Mouse (Mus musculus): Measurements from ENCODE around the gene Trp53i13.

Trp53i13 gene

DNA sequence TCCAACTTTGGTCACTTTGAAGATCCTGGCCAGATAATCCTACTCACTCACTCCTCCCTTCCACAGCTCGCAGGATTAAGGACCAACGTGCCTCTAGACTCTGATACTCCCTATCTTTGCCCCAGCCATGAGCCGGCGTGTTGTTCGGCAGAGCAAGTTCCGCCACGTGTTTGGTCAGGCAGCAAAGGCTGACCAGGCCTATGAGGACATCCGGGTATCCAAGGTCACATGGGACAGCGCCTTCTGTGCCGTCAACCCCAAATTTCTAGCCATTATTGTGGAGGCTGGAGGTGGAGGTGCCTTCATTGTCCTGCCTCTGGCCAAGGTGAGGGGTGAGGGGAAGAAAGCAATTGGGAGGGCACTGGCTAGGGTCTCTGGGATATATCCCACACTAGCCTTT lies 52.0 kb downstream of the Trp53i13 start:
- intact Hi-C loops (cut with DNase I): no loop called here

DNA sequence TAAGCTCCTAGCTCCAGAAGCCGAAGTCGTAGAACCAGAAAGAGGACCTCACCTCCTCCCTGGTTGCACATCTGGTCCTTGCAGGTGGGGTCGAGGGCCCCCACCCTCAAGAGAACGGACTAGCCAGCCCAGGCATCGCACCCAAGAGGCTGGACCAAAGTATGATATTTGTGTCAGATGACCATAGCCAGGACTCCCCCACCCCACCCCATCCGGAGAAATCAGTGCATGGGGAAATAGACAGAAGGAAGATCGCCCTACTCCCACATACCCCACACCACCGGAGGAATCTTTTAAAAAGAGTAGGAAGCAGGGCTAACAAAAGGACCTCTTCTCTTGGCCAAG lies 52.7 kb downstream of the Trp53i13 start:
- intact Hi-C loops (cut with DNase I): no loop called here

DNA sequence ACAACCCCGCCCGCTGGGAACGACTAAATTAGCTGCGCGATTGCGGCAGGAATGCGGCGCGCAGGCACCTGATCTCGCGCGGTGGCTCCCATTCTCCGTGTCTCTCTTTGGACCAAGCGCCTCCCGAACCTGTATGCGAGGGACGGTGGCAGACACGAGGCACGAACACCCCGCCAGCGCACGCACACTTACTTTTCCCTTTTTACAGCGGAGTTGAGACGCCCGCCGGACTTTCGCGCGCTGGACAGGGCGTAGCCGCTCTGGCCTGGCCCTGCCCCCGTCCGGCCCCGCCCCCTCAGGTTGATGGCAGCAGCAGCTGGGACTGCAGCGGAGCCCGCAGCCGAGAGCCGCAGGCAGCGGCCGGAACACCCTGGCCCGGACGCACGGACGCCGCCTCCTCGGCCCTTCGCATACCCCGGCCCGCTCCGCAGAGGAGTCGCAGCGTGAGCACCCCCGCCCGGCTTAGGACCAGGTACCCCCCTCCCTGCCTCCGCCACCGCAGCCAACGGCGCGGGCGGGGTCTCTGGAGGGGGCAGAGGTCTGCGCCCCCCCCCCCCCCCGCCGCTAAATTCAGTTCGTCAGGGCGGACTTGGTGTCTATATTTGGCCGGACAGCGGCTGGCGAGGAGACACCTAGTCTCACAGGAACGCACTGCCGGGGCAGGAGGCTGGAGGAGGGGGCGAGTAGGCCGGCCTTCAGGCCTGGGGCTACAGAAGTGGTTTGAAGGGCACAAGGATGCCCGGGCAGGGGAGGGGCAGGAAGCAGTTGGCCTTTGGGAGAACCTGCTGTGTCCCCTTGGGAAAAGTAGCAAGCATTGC lies 53.3 kb downstream of the Trp53i13 start, which contains the start of gene Coro6:
Gene Coro6 (plus strand): TSS at position 129 of the 818 bp plus-strand sequence.
- intact Hi-C loops (cut with DNase I): no loop called here

DNA sequence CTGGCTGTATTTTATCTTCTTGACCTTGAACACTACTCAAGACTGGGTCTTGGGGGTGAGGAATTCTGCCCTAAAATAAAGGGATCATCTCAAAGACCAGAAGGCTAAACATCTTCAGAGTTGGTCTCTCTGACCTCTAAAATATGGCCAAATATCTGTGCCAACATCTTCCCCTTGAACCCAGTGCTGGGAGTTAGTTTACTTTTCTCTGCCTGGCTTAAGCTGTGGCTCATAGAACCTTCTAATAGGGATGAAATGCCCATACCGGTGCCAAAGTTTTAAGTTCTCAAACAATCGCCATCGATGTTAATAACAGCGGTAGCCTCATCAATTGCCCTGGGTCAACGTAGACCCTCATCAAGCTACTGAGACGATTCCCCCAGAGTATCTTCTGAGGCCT lies 53.9 kb downstream of the Trp53i13 start:
- intact Hi-C loops (cut with DNase I): no loop called here

Measured in adrenal gland (tissue).